Mouse (Mus musculus) hindbrain, postnatal 0 days (tissue): Measurements from ENCODE around the gene Usp30. TPM values are rescaled to one million over a fixed set of nuclear protein-coding genes. Genes with fewer than 3 reads are reported as not detected.
A peak's percentile ranks its signal among the peaks of the same experiment; 100 is the strongest.

Source experiments
- ATAC-seq: fragments of 200-750 bp; cut with Nextera tagmentation; 2 replicates; pipeline ENCODE4 v1.8.0; 2017; ENCODE audit warnings: mild to moderate bottlenecking, moderate TSS enrichment, moderate library complexity
- DNase-seq: peaks from one replicate; pipeline ENCODE4 v3.0.0-alpha.2; 2015; ENCODE audit warnings: low spot score
- H3K27ac ChIP-seq: fragments of 300-500 bp; sonication (generic); 2 replicates; pipeline ENCODE4 v1.5.1; 2014; ENCODE audit warnings: mild to moderate bottlenecking
- H3K27me3 ChIP-seq: fragments of 300-500 bp; sonication (generic); 2 replicates; pipeline ENCODE4 v1.6.1; 2014; ENCODE audit warnings: low read length, mixed read lengths; ENCODE audit not compliant: insufficient read depth
- H3K36me3 ChIP-seq: fragments of 300-500 bp; sonication (generic); 2 replicates; pipeline ENCODE4 v1.6.1; 2014; ENCODE audit warnings: low read length, mixed read lengths; ENCODE audit not compliant: insufficient read depth
- H3K4me1 ChIP-seq: fragments of 300-500 bp; sonication (generic); 2 replicates; pipeline ENCODE4 v1.6.1; 2014; ENCODE audit warnings: antibody characterized with exemption, low read length, mixed read lengths; ENCODE audit not compliant: insufficient read depth
- H3K4me2 ChIP-seq: fragments of 300-500 bp; sonication (generic); 2 replicates; pipeline ENCODE4 v1.6.1; 2014; ENCODE audit warnings: low read depth, mild to moderate bottlenecking, low read length, moderate library complexity, mixed read lengths
- H3K4me3 ChIP-seq: fragments of 300-500 bp; sonication (generic); 2 replicates; pipeline ENCODE4 v1.5.1; 2014; ENCODE audit warnings: low read length
- H3K9ac ChIP-seq: fragments of 300-500 bp; sonication (generic); replicated peaks from 2 replicates; pipeline ENCODE4 v1.6.1; 2014; ENCODE audit warnings: mild to moderate bottlenecking, low read length, moderate library complexity, mixed read lengths
- H3K9me3 ChIP-seq: fragments of 300-500 bp; sonication (generic); 2 replicates; pipeline ENCODE4 v1.6.1; 2016; ENCODE audit warnings: low read length, mixed read lengths
- CTCF ChIP-seq: IDR thresholded peaks from 2 replicates; pipeline ENCODE4 v1.5.1; 2016; ENCODE audit warnings: antibody characterized with exemption, control low read depth, low read depth
- WGBS: fragments of 180-500 bp; shearing (Covaris S2); extraction: QIAGEN DNeasy Blood & Tissue Kit; methylation state at CpG from one replicate; pipeline ENCODE4 v1.1.7; 2014; 5-methylcytosine and 5-hydroxymethylcytosine counted together
- polyA plus RNA-seq: library from polyadenylated mRNA; unstranded; fragments of >200 nt; fragmentation: Nextera tagmentation; extraction: Ambion mirVana; gene quantifications from 2 replicates; pipeline ENCODE4 v1.2.1, GENCODE M21; 2015
- total RNA-seq: library from RNA; depleted of rRNA; stranded (reverse); fragments of >200 nt; gene quantifications from 2 replicates; pipeline ENCODE4 v1.2.3, GENCODE M21; 2014

Usp30 gene
- total and polyA plus RNA-seq, 2 experiments from 2014 or later, result 17.6 to 47.2 TPM

- no peaks in the 10 kb centered on the region for H3K27me3 ChIP-seq
- ATAC-seq (no peak), DNase-seq (peak; percentile 41)
- H3K9me3 ChIP-seq, result no peaks in the 10 kb centered on the region
- H3K4me2 ChIP-seq, result no peak overlapping the region
- no peaks in the 10 kb centered on the region for H3K4me1 ChIP-seq
- no peaks in the 10 kb centered on the region for H3K36me3 ChIP-seq
- no peak overlapping the region for H3K9ac ChIP-seq
- 46% methylated on average over 8 of the region's 8 CpGs for WGBS
- H3K27ac ChIP-seq, result no peak overlapping the region
- no peak for TF ChIP-seq CTCF
- no peak overlapping the region for H3K4me3 ChIP-seq
These were observed 11.7 kb downstream of the Usp30 start for GRCm38 (mm10) chr5:114077009-114077408.

GRCm38 (mm10) chr5:114085501-114085900 is 20.2 kb downstream of the Usp30 start:
- no peak for DNase-seq
- Histone ChIP-seq H3K4me3 (no peak overlapping the region), H3K9ac (no peak overlapping the region), H3K9me3 (no peaks in the 10 kb centered on the region), H3K27me3 (no peaks in the 10 kb centered on the region), H3K36me3 (no peaks in the 10 kb centered on the region), H3K4me1 (no peaks in the 10 kb centered on the region), H3K4me2 (no peak overlapping the region), H3K27ac (no peak overlapping the region)
- TF ChIP-seq CTCF, result no peak
- no peak for ATAC-seq
- 81% methylated on average over 14 of the region's 14 CpGs for WGBS

- Histone ChIP-seq H3K36me3 (no peaks in the 10 kb centered on the region), H3K9me3 (no peaks in the 10 kb centered on the region), H3K4me2 (no peak overlapping the region), H3K9ac (no peak overlapping the region), H3K27ac (no peak overlapping the region), H3K27me3 (no peaks in the 10 kb centered on the region), H3K4me3 (no peak overlapping the region), H3K4me1 (no peaks in the 10 kb centered on the region)
- TF ChIP-seq CTCF, result no peak
- peak; percentile 19 for DNase-seq
- ATAC-seq, result no peak
- 60% methylated on average over 12 of the region's 12 CpGs for WGBS
These were observed 22.7 kb downstream of the Usp30 start for GRCm38 (mm10) chr5:114087875-114088480.

GRCm38 (mm10) chr5:114090421-114091013 is 25.3 kb downstream of the Usp30 start:
- Histone ChIP-seq H3K27me3 (no peaks in the 10 kb centered on the region), H3K4me1 (no peaks in the 10 kb centered on the region), H3K27ac (peak overlapping the region; percentile 91), H3K9ac (peak overlapping the region; percentile 87), H3K36me3 (no peaks in the 10 kb centered on the region), H3K4me3 (peak overlapping the region; percentile 67), H3K9me3 (no peaks in the 10 kb centered on the region), H3K4me2 (peak overlapping the region; percentile 63)
- ATAC-seq (no peak), DNase-seq (peak; percentile 33)
- 4% methylated on average over 7 of the region's 7 CpGs for WGBS
- TF ChIP-seq CTCF, result no peak

- ATAC-seq, result peak; percentile 88
- peak within 1 kb of the TSS; percentile 67 for H3K4me3 ChIP-seq
- peak within 1 kb of the TSS; percentile 91 for H3K27ac ChIP-seq
- H3K27me3 ChIP-seq, result no peaks in the 10 kb centered on the region
- H3K4me2 ChIP-seq, result peak within 1 kb of the TSS; percentile 63
- peak; percentile 82 for DNase-seq
- TF ChIP-seq CTCF, result 0 out of 2 replicates have a peak, but pooled peaks have one; percentile 11
- no peaks in the 10 kb centered on the region for H3K36me3 ChIP-seq
- H3K9me3 ChIP-seq, result no peaks in the 10 kb centered on the region
- peak within 1 kb of the TSS; percentile 87 for H3K9ac ChIP-seq
- WGBS, result 3% methylated on average over 40 of the region's 40 CpGs
- no peaks in the 10 kb centered on the region for H3K4me1 ChIP-seq
These were observed 26.0 kb downstream of the Usp30 start, which contains the start of gene Svop for GRCm38 (mm10) chr5:114091057-114091807. Gene Svop (minus strand): TSS chr5:114091570.

GRCm38 (mm10) chr5:114099709-114100389 is 34.6 kb downstream of the Usp30 start:
- 8% methylated on average over 36 of the region's 37 CpGs for WGBS
- ATAC-seq, result peak; percentile 94
- H3K4me3 ChIP-seq, result peak overlapping the region; percentile 75

More at GRCm38 (mm10) chr5:114099709-114100389, 34.6 kb downstream of the Usp30 start:
- peak; percentile 97 for DNase-seq
- no peak for TF ChIP-seq CTCF
- H3K27me3 ChIP-seq, result no peaks in the 10 kb centered on the region
- peak overlapping the region; percentile 94 for H3K4me2 ChIP-seq
- no peaks in the 10 kb centered on the region for H3K9me3 ChIP-seq
- H3K9ac ChIP-seq, result peak overlapping the region; percentile 89
- peak overlapping the region; percentile 74; the same call in 1 of the 2 replicates for H3K27ac ChIP-seq
- peaks cover 12% of the 10 kb centered on the region for H3K4me1 ChIP-seq
- H3K36me3 ChIP-seq, result 0 out of 2 replicates have a peak, but pooled peaks cover 2% of the 10 kb centered on the region
